Mouse (Mus musculus) myocyte (in vitro differentiated cells): Measurements from ENCODE around the gene Gtf3a.

ENCODE experiments used
- CEBPB ChIP-seq: IDR thresholded peaks from 2 replicates; pipeline ENCODE4 v1.6.1; 2011; ENCODE audit warnings: mild to moderate bottlenecking, moderate library complexity; ENCODE audit not compliant: poor library complexity, insufficient read depth, severe bottlenecking
- E2F4 ChIP-seq: IDR thresholded peaks from one replicate; pipeline ENCODE4 v1.6.1; 2011; ENCODE audit warnings: mild to moderate bottlenecking, control low read depth, moderate library complexity; ENCODE audit not compliant: insufficient read depth
- MAX ChIP-seq: IDR thresholded peaks from one replicate; pipeline ENCODE4 v1.6.1; 2011; ENCODE audit warnings: low read depth, mild to moderate bottlenecking, control low read depth
- MYOD1 ChIP-seq, 3 experiments: IDR thresholded peaks; one replicate each; pipeline ENCODE4 v1.6.1; 2011; ENCODE audit warnings: control low read depth in 2 of 3, low read depth in 2 of 3, mild to moderate bottlenecking in 2 of 3, moderate library complexity in 1 of 3; ENCODE audit not compliant: insufficient read length in 2 of 3, control insufficient read depth in 1 of 3
- POLR2A ChIP-seq: IDR thresholded peaks from one replicate; pipeline ENCODE4 v1.6.1; 2011; ENCODE audit warnings: low read depth, mild to moderate bottlenecking, control low read depth, moderate library complexity; ENCODE audit not compliant: insufficient read length
- POLR2AphosphoS2 ChIP-seq: IDR thresholded peaks from one replicate; pipeline ENCODE4 v1.6.1; 2011; ENCODE audit warnings: low read depth, control low read depth; ENCODE audit not compliant: insufficient read length
- TCF12 ChIP-seq: IDR thresholded peaks from one replicate; pipeline ENCODE4 v1.6.1; 2011; ENCODE audit warnings: mild to moderate bottlenecking, control low read depth; ENCODE audit not compliant: poor library complexity, insufficient read depth, severe bottlenecking
- TCF3 ChIP-seq: IDR thresholded peaks from one replicate; pipeline ENCODE4 v1.6.1; 2011; ENCODE audit warnings: low read depth, control low read depth; ENCODE audit not compliant: insufficient read length
- USF1 ChIP-seq: IDR thresholded peaks from one replicate; pipeline ENCODE4 v1.6.1; 2011; ENCODE audit warnings: low read depth, mild to moderate bottlenecking, control low read depth, moderate library complexity

DNA sequence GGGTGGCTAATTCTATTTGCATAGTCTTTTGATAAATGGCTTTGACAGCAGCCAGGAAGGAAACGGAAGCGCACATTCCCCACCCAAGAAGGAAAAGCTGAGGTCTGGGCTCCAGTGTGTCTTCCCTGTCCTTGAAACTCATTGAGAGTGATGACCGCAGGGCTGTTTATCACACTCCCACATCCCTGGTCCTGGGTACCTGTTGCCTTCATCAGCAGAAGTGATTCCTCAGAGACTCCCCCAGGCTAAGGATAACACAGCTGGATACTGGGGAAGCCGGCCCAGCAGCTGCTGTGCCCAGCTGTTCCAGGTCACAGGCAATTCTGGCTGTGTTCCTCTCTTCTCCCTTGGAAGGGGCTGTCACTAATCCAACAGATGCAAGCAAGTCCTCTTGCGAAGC is 40.9 kb upstream of the Gtf3a start:
- no peak for TF ChIP-seq CEBPB
- TF ChIP-seq MAX = no peak
- TF ChIP-seq USF1 = no peak
- TF ChIP-seq MYOD1 (IDR thresholded peaks at IDR 0.05; ENCODE audit: control insufficient read depth in 1 of 3, insufficient read length in 2 of 3, low read depth in 2 of 3) = no peak
- TF ChIP-seq POLR2A = no peak
- no peak for TF ChIP-seq POLR2AphosphoS2
- no peak for TF ChIP-seq TCF12
- no peak for TF ChIP-seq TCF3
- TF ChIP-seq E2F4 = no peak
